Mouse (Mus musculus) cerebellum, adult 2 months (tissue): ENCODE results near the gene Ube2c.

Source experiments
- CTCF ChIP-seq: fragments of 200-500 bp; IDR thresholded peaks from 2 replicates; pipeline ENCODE4 v1.5.1; 2011; ENCODE audit warnings: low read depth, mild to moderate bottlenecking, control low read depth, low read length, moderate library complexity, borderline replicate concordance; ENCODE audit not compliant: insufficient read depth
- POLR2A ChIP-seq: fragments of 200-500 bp; IDR thresholded peaks from 2 replicates; pipeline ENCODE4 v1.6.1; 2011; ENCODE audit warnings: low read length, control low read depth, borderline replicate concordance; ENCODE audit not compliant: insufficient read depth

DNA sequence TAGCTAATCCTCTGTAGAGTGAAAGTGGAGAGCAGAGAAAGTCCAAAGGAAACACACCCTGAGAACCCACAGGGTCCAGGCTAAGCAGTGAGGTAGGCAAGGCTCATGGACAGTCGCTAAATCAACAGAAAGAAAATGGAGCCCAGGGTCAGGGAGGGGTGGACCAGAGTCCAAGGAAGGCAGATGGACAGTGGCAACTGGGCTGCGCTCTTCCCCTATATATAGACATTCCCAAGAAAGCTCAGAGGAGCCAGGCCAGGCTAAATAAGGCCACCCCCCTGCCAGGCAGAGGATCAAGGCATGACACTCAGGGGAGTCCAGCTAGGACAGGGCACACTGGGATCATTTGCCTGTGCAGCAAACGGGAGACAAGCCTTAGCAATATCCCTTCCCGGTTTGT lies 12.2 kb downstream of the Ube2c start:
- TF ChIP-seq CTCF (no peak), POLR2A (no peak)
